Mouse (Mus musculus) heart, postnatal 0 days (tissue): ENCODE measurements around the gene Ppp1r9a. TPM values are rescaled to one million over a fixed set of nuclear protein-coding genes. Genes with fewer than 3 reads are reported as not detected.

Source experiments
- ATAC-seq: fragments of 200-750 bp; cut with Nextera tagmentation; 2 replicates; pipeline ENCODE4 v1.8.0; 2017; ENCODE audit warnings: low read depth, moderate number of reproducible peaks, moderate library complexity; ENCODE audit not compliant: insufficient read depth
- DNase-seq: peaks from one replicate; pipeline ENCODE4 v3.0.0-alpha.2; 2016; ENCODE audit warnings: low spot score
- H3K27ac ChIP-seq: fragments of 300-500 bp; sonication (generic); 2 replicates; pipeline ENCODE4 v1.5.1; 2014; ENCODE audit warnings: low read depth, mild to moderate bottlenecking
- H3K27me3 ChIP-seq: fragments of 300-500 bp; sonication (generic); 2 replicates; pipeline ENCODE4 v1.6.1; 2014; ENCODE audit warnings: low read length, mixed read lengths; ENCODE audit not compliant: control insufficient read depth, insufficient read depth
- H3K36me3 ChIP-seq: fragments of 300-500 bp; sonication (generic); replicated peaks from 2 replicates; pipeline ENCODE4 v1.6.1; 2014; ENCODE audit warnings: low read length, mixed read lengths; ENCODE audit not compliant: control insufficient read depth, insufficient read depth
- H3K4me1 ChIP-seq: fragments of 300-500 bp; sonication (generic); 2 replicates; pipeline ENCODE4 v1.6.1; 2014; ENCODE audit warnings: antibody characterized with exemption; ENCODE audit not compliant: control insufficient read depth, insufficient read depth
- H3K4me2 ChIP-seq: fragments of 300-500 bp; sonication (generic); 2 replicates; pipeline ENCODE4 v1.6.1; 2014; ENCODE audit warnings: low read depth, mild to moderate bottlenecking, low read length, moderate library complexity
- H3K4me3 ChIP-seq: fragments of 300-500 bp; sonication (generic); 2 replicates; pipeline ENCODE4 v1.5.1; 2014; ENCODE audit warnings: low read depth, low read length
- H3K9ac ChIP-seq: fragments of 300-500 bp; sonication (generic); replicated peaks from 2 replicates; pipeline ENCODE4 v1.6.1; 2014; ENCODE audit warnings: low read depth, low read length, mixed read lengths
- H3K9me3 ChIP-seq: fragments of 300-500 bp; sonication (generic); replicated peaks from 2 replicates; pipeline ENCODE4 v1.6.1; 2016; ENCODE audit warnings: low read length; ENCODE audit not compliant: control insufficient read depth
- CTCF ChIP-seq: IDR thresholded peaks from 2 replicates; pipeline ENCODE4 v1.5.1; 2016; ENCODE audit warnings: antibody characterized with exemption, control low read depth, low read depth
- EP300 ChIP-seq: IDR thresholded peaks from 2 replicates; pipeline ENCODE4 v1.6.1; 2016; ENCODE audit warnings: antibody characterized with exemption, low read depth
- WGBS: fragments of 180-500 bp; shearing (Covaris S2); extraction: QIAGEN DNeasy Blood & Tissue Kit; methylation state at CpG from one replicate; pipeline ENCODE4 v1.1.7; 2014; 5-methylcytosine and 5-hydroxymethylcytosine counted together
- polyA plus RNA-seq: library from polyadenylated mRNA; unstranded; fragments of >200 nt; fragmentation: Nextera tagmentation; extraction: Ambion mirVana; gene quantifications from 2 replicates; pipeline ENCODE4 v1.2.1, GENCODE M21; 2015
- total RNA-seq: library from RNA; depleted of rRNA; stranded (reverse); fragments of >200 nt; gene quantifications from 2 replicates; pipeline ENCODE4 v1.2.3, GENCODE M21; 2014; ENCODE audit warnings: low replicate concordance

Ppp1r9a gene
- total and polyA plus RNA-seq, 2 experiments from 2014 or later = 8.3 to 11.6 TPM

GRCm38 (mm10) chr6:4978897-4979296 lies 76.2 kb downstream of the Ppp1r9a start:
- ATAC-seq (no peak), DNase-seq (no peak)
- no peak overlapping the region for H3K4me3 ChIP-seq
- no peaks in the 10 kb centered on the region for H3K36me3 ChIP-seq
- TF ChIP-seq CTCF = no peak
- H3K4me2 ChIP-seq = no peak overlapping the region
- no peaks in the 10 kb centered on the region for H3K9me3 ChIP-seq
- H3K4me1 ChIP-seq = no peaks in the 10 kb centered on the region
- no peak overlapping the region for H3K27ac ChIP-seq
- H3K9ac ChIP-seq = no peak overlapping the region
- H3K27me3 ChIP-seq = no peaks in the 10 kb centered on the region

GRCm38 (mm10) chr6:4980113-4980512 lies 77.4 kb downstream of the Ppp1r9a start:
- H3K27ac ChIP-seq = no peak overlapping the region
- DNase-seq (no peak), ATAC-seq (no peak)
- no peaks in the 10 kb centered on the region for H3K36me3 ChIP-seq
- no peak overlapping the region for H3K4me3 ChIP-seq
- no peak overlapping the region for H3K4me2 ChIP-seq
- H3K9ac ChIP-seq = no peak overlapping the region
- TF ChIP-seq EP300 = no peak
- no peak for TF ChIP-seq CTCF
- 78% methylated on average over 3 of the region's 3 CpGs for WGBS
- H3K4me1 ChIP-seq = no peaks in the 10 kb centered on the region
- H3K9me3 ChIP-seq = no peaks in the 10 kb centered on the region
- no peaks in the 10 kb centered on the region for H3K27me3 ChIP-seq

DNA sequence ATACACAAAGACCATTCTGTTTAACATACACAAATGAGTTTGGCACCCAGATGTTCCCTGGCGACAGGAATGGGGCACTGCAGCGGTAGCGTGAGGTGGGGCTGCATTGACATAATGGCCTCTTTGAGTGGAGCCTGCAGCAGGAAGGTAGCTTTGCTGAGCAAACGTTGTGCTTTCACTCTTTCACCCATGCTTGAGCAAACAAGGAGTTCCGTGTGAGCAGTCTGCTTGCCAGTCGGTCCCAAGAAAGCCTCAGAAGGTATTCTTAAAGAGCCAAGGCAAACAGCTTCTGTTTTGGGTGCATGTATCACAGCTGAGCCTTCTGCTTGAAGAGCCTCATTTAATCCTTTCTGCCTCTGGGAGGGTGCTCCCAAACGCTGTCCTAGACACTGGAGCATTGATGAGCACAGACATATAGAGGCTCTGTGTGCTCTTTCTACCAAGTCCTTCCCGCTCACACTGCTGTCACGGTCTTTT lies 80.0 kb downstream of the Ppp1r9a start:
- no peak for DNase-seq
- ATAC-seq = no peak
- Histone ChIP-seq H3K4me2 (no peak overlapping the region), H3K9me3 (no peaks in the 10 kb centered on the region), H3K9ac (no peak overlapping the region), H3K4me3 (no peak overlapping the region), H3K27ac (no peak overlapping the region), H3K36me3 (no peaks in the 10 kb centered on the region), H3K27me3 (no peaks in the 10 kb centered on the region), H3K4me1 (no peaks in the 10 kb centered on the region)
- TF ChIP-seq EP300 (no peak), CTCF (peak; percentile 48)
- 55% methylated on average over 9 of the region's 9 CpGs for WGBS

GRCm38 (mm10) chr6:4985668-4986067 lies 83.0 kb downstream of the Ppp1r9a start:
- H3K4me2 ChIP-seq = no peak overlapping the region
- H3K36me3 ChIP-seq = no peaks in the 10 kb centered on the region
- ATAC-seq (no peak), DNase-seq (no peak)
- H3K4me3 ChIP-seq = no peak overlapping the region
- H3K9me3 ChIP-seq = no peaks in the 10 kb centered on the region
- TF ChIP-seq EP300 = no peak
- TF ChIP-seq CTCF = no peak
- H3K27me3 ChIP-seq = no peaks in the 10 kb centered on the region
- H3K27ac ChIP-seq = no peak overlapping the region
- H3K9ac ChIP-seq = no peak overlapping the region
- WGBS = 71% methylated on average over 3 of the region's 3 CpGs
- H3K4me1 ChIP-seq = no peaks in the 10 kb centered on the region

GRCm38 (mm10) chr6:4987084-4987483 lies 84.4 kb downstream of the Ppp1r9a start:
- no peaks in the 10 kb centered on the region for H3K27me3 ChIP-seq
- H3K4me1 ChIP-seq = no peaks in the 10 kb centered on the region
- no peaks in the 10 kb centered on the region for H3K36me3 ChIP-seq
- WGBS = 84% methylated on average over 5 of the region's 5 CpGs
- TF ChIP-seq CTCF (no peak), EP300 (no peak)
- no peak for DNase-seq
- no peak overlapping the region for H3K9ac ChIP-seq
- H3K4me2 ChIP-seq = no peak overlapping the region
- peak; percentile 20; the same call in 1 of the 2 replicates for ATAC-seq
- no peak overlapping the region for H3K27ac ChIP-seq
- H3K9me3 ChIP-seq = no peaks in the 10 kb centered on the region
- no peak overlapping the region for H3K4me3 ChIP-seq

DNA sequence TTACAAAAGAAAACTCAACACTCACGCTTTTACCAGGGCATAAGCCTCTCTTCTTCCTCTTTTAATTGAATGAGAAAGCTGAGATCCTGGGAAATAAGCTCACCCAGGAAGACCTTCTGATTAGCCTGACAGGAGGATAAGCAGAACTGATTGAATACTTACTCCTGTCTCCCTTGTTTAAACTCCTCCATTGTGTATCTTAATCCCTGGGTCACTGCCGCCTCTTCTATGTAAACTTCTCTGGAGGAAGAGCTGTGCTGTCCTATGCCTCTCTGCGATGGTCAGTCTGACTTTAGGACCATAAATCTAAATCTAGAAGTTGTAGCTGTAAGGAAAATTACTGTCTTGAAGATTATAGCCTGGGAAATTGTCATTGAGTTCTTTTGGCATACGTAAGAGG lies 86.0 kb downstream of the Ppp1r9a start:
- H3K9ac ChIP-seq = no peak overlapping the region
- H3K9me3 ChIP-seq = no peaks in the 10 kb centered on the region
- H3K36me3 ChIP-seq = no peaks in the 10 kb centered on the region
- no peak overlapping the region for H3K4me3 ChIP-seq
- H3K27ac ChIP-seq = no peak overlapping the region
- no peak for DNase-seq
- no peaks in the 10 kb centered on the region for H3K27me3 ChIP-seq
- ATAC-seq = no peak
- 61% methylated on average over 4 of the region's 4 CpGs for WGBS
- H3K4me1 ChIP-seq = peaks cover 2% of the 10 kb centered on the region; the same call in 1 of the 2 replicates
- TF ChIP-seq EP300 (no peak), CTCF (no peak)
- no peak overlapping the region for H3K4me2 ChIP-seq
